Mouse (Mus musculus) ovary, postnatal 14 days (tissue): Measurements from ENCODE around the gene Cgref1.

ENCODE experiments used
- DNase-seq: peaks from one replicate; pipeline ENCODE4 v3.0.0; 2022; ENCODE audit warnings: low spot score

Gene Cgref1

GRCm38 (mm10) chr5:30949654-30950326 is 4.4 kb upstream of the Cgref1 start:
- DNase-seq = peak; percentile 85

- DNase-seq = no peak
These were observed 3.2 kb upstream of the Cgref1 start for GRCm38 (mm10) chr5:30948620-30949019.

GRCm38 (mm10) chr5:30944344-30944743 is 1.0 kb downstream of the Cgref1 start:
- DNase-seq = no peak

GRCm38 (mm10) chr5:30943004-30943403 is 2.4 kb downstream of the Cgref1 start:
- no peak for DNase-seq

- no peak for DNase-seq
These were observed 10.5 kb downstream of the Cgref1 start for GRCm38 (mm10) chr5:30934725-30935461.

GRCm38 (mm10) chr5:30933705-30934104 is 11.7 kb downstream of the Cgref1 start:
- DNase-seq = no peak

- no peak for DNase-seq
These were observed 14.0 kb downstream of the Cgref1 start for GRCm38 (mm10) chr5:30931378-30931777.

GRCm38 (mm10) chr5:30930846-30931245 is 14.5 kb downstream of the Cgref1 start:
- DNase-seq = no peak

- peak; percentile 67 for DNase-seq
These were observed 15.3 kb downstream of the Cgref1 start for GRCm38 (mm10) chr5:30930121-30930520.

GRCm38 (mm10) chr5:30927945-30928529 is 17.4 kb downstream of the Cgref1 start:
- DNase-seq = no peak

- no peak for DNase-seq
These were observed 19.3 kb downstream of the Cgref1 start for GRCm38 (mm10) chr5:30926073-30926472.

- DNase-seq = no peak
These were observed 20.2 kb downstream of the Cgref1 start for GRCm38 (mm10) chr5:30925217-30925616.

GRCm38 (mm10) chr5:30924614-30925013 is 20.8 kb downstream of the Cgref1 start:
- no peak for DNase-seq

GRCm38 (mm10) chr5:30923119-30923518 is 22.3 kb downstream of the Cgref1 start:
- DNase-seq = no peak

- no peak for DNase-seq
These were observed 22.8 kb downstream of the Cgref1 start for GRCm38 (mm10) chr5:30922581-30923041.

- DNase-seq = peak; percentile 88
These were observed 23.9 kb downstream of the Cgref1 start, which contains the start of gene Khk for GRCm38 (mm10) chr5:30921256-30922033. TSS of gene Khk (plus strand) at chr5:30921431.

- no peak for DNase-seq
These were observed 24.8 kb downstream of the Cgref1 start for GRCm38 (mm10) chr5:30920621-30921020.

- no peak for DNase-seq
These were observed 25.4 kb downstream of the Cgref1 start for GRCm38 (mm10) chr5:30919831-30920614.

GRCm38 (mm10) chr5:30918691-30919090 is 26.7 kb downstream of the Cgref1 start:
- DNase-seq = no peak

GRCm38 (mm10) chr5:30917891-30918670 is 27.3 kb downstream of the Cgref1 start:
- no peak for DNase-seq

- no peak for DNase-seq
These were observed 28.0 kb downstream of the Cgref1 start for GRCm38 (mm10) chr5:30917348-30917747.
